Mouse (Mus musculus) brain, embryonic 14.5 days (tissue): ENCODE results near the gene Olfr1499. TPM values are rescaled to one million over a fixed set of nuclear protein-coding genes. Genes with fewer than 3 reads are reported as not detected.
"Not testable (repeated sequence)": the region's sequence is repeated elsewhere in the genome, so short reads cannot be mapped to it uniquely, and the experiment has no call there.

Experiments used
- DNase-seq: peaks from one replicate; pipeline ENCODE4 v3.0.0-alpha.2; 2011; ENCODE audit warnings: low read depth
- CTCF ChIP-seq: fragments of 200-500 bp; IDR thresholded peaks from 2 replicates; pipeline ENCODE4 v1.5.1; 2012; ENCODE audit warnings: inconsistent platforms, mild to moderate bottlenecking, moderate library complexity, borderline replicate concordance; ENCODE audit not compliant: insufficient read depth, insufficient read length; ENCODE audit errors: extremely low read depth
- POLR2A ChIP-seq: fragments of 200-500 bp; IDR thresholded peaks from 2 replicates; pipeline ENCODE4 v1.6.1; 2012; ENCODE audit warnings: mild to moderate bottlenecking, inconsistent platforms, borderline replicate concordance; ENCODE audit not compliant: poor library complexity, insufficient read depth, insufficient read length, severe bottlenecking; ENCODE audit errors: extremely low read depth
- polyA plus RNA-seq: library from polyadenylated mRNA; depleted of rRNA; stranded (reverse); fragments of >200 nt; gene quantifications from 2 replicates; pipeline ENCODE4 v1.2.3, GENCODE M21; 2012; rRNA removed

Gene Olfr1499
- not detected in 2 replicates for polyA plus RNA-seq

DNA sequence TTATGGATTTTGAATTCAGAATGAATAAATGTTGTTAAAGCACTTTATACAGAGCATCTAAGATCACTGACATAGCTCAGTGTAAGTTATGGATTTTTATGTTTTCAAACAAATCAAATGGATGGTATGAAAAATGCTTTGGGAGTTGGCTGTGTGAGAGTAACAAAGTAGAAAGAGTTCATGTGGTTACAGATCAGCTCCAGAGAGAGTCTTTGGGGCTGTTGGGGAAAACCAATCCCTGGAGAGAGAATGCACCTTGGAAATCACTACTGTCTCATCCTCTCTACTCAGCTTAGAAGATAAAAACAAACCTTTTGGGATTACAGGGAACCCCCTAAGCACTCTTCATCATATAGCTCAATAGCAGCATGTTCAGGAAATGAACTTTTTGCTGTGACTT lies at the start of gene Olfr1499:
TSS of gene Olfr1499 (minus strand) at position 101 of the 400 bp plus-strand sequence.
- no peak for DNase-seq
- TF ChIP-seq POLR2A: no peak
- no peak for TF ChIP-seq CTCF

- TF ChIP-seq POLR2A (no peak), CTCF (no peak)
- DNase-seq: no peak
Observed at GRCm38 (mm10) chr19:13861495-13861894, 42.2 kb upstream of the Olfr1499 start, which contains the start of gene Olfr1502. Gene Olfr1502, plus strand, starts transcription at chr19:13861795.

GRCm38 (mm10) chr19:13850592-13850991 lies 31.3 kb upstream of the Olfr1499 start, which contains the start of gene Olfr1501:
Gene Olfr1501, minus strand, starts transcription at chr19:13850692.
- DNase-seq: not testable (repeated sequence)

- no peak for TF ChIP-seq POLR2A
- no peak for TF ChIP-seq CTCF
- DNase-seq: no peak
Observed at GRCm38 (mm10) chr19:13830388-13830787, 11.1 kb upstream of the Olfr1499 start, which contains the start of gene Olfr1500. Gene Olfr1500, minus strand, starts transcription at chr19:13830488.

GRCm38 (mm10) chr19:13828447-13828846 lies 9.2 kb upstream of the Olfr1499 start:
- DNase-seq: peak; percentile 0
- TF ChIP-seq CTCF (no peak), POLR2A (no peak)

DNA sequence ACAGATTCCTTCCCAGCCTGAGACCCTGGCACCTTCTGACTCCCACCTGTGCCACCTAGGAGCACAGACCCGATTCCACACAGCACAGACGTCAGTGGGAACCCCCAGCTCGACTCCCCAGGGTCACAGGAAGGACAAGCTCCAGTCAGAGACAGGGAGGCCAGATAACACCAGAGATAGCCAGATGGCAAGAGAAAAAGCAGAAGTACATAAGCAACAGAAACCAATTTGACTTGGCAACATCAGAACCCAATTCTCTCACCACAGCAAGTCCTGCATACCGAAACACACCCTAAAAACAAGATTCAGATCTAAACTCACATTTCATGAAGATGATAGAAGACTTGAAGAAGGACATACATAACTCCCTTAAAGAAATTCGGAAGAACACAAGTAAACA lies 1.6 kb upstream of the Olfr1499 start:
- TF ChIP-seq POLR2A (no peak), CTCF (no peak)
- no peak for DNase-seq

- no peak for TF ChIP-seq POLR2A
- 0 out of 2 replicates have a peak, but pooled peaks have one; percentile 29 for TF ChIP-seq CTCF
- DNase-seq: peak; percentile 63
Observed at GRCm38 (mm10) chr19:13818827-13819226, 420 bp downstream of the Olfr1499 start.

DNA sequence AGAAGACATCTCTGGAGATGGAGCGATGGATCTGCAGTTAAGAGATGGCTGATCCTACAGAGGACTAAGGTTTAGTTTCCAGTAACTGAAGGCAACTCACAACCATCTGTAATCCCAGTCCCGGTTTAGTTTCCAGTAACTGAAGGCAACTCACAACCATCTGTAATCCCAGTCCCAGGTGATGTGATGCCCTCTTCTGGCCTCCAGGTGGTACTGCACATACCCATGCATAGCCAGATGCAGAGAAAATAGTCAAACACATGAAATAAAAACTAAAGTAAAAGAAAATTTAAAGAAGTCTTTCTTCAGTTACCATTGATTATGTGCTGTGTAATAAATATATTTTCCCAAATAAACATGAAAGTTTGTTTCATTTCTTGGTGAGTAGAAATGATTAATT lies 6.4 kb downstream of the Olfr1499 start:
- TF ChIP-seq CTCF: peak; percentile 8; the same call in 1 of the 2 replicates
- TF ChIP-seq POLR2A: no peak
- DNase-seq: no peak

DNA sequence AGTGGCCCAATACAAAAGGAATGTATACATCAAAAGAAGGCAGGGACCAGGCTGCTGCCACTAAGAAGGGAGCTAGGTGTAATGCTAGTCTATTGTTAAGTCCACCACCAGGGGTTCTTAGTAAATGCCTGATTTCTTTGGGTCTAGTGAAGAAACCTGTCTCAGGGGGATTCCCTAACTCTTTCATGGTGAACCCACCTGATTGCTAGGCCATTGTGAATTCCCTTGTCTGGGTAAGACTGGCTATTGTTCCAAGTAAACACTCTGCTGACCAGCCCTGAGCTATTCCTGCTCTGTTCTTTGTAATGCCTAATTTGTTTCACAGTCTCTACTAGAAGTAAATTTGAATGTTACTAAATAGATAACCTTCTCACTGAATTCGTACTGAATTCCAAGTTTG lies 13.8 kb downstream of the Olfr1499 start:
- not testable (repeated sequence) for DNase-seq

DNA sequence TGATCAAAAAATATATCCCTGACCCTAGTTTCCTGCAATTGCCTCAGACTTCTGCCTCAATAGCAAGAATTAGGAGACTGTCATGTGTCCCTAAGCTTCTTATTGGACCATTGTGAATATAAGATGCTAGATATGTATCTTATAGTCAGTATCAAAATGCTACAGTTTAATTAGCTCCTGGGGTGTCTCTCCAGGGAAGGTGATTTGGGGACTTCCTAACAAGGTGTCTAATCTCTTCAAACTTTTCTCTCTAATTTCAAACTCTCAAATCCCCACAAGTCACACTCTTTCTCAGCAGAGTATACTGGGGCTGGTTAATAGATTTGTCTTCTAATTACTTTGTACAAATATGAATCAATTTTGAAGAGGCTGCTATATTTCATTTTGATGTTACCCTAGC lies 21.1 kb downstream of the Olfr1499 start, which contains the start of gene Olfr1497:
TSS of gene Olfr1497 (minus strand) at position 101 of the 400 bp plus-strand sequence.
- no peak for TF ChIP-seq CTCF
- no peak for TF ChIP-seq POLR2A
- DNase-seq: no peak

- TF ChIP-seq POLR2A (no peak), CTCF (no peak)
Observed at GRCm38 (mm10) chr19:13777578-13777977, 41.7 kb downstream of the Olfr1499 start, which contains the start of gene Olfr1496. Gene Olfr1496, plus strand, starts transcription at chr19:13777878.

GRCm38 (mm10) chr19:13768565-13769276 lies 50.5 kb downstream of the Olfr1499 start:
- TF ChIP-seq CTCF: no peak
- DNase-seq: no peak

More at GRCm38 (mm10) chr19:13777578-13777977, 41.7 kb downstream of the Olfr1499 start, which contains the start of gene Olfr1496:
- no peak for DNase-seq
